Mouse (Mus musculus): Measurements from ENCODE around the gene Wdr24. TPM values are rescaled to one million over a fixed set of nuclear protein-coding genes. Genes with fewer than 3 reads are reported as not detected.

Wdr24 gene
- polyA plus RNA-seq, 1 experiment from 2014 or later = 45.9 TPM

Other genes starting within 250 kb of the Wdr24 start
- gene Lmf1, start 244.5 kb upstream of the Wdr24 start, polyA plus RNA-seq (2017; shearing (Covaris generic)) = 25.6 TPM
- gene Gng13, start 106.5 kb upstream of the Wdr24 start, polyA plus RNA-seq (2017; shearing (Covaris generic)) = not detected
- 6.7 TPM for gene Chtf18, start 96.2 kb upstream of the Wdr24 start, polyA plus RNA-seq (2017; shearing (Covaris generic))
- 19.7 TPM for gene Rpusd1, start 96.0 kb upstream of the Wdr24 start, polyA plus RNA-seq (2017; shearing (Covaris generic))
- 0.17 TPM for gene Mslnl, start 87.6 kb upstream of the Wdr24 start, polyA plus RNA-seq (2017; shearing (Covaris generic))
- gene Msln, start 69.2 kb upstream of the Wdr24 start, polyA plus RNA-seq (2017; shearing (Covaris generic)) = not detected
- 28.0 TPM for gene Narfl, start 49.9 kb upstream of the Wdr24 start, polyA plus RNA-seq (2017; shearing (Covaris generic))
- 38.4 TPM for gene Haghl, start 38.0 kb upstream of the Wdr24 start, polyA plus RNA-seq (2017; shearing (Covaris generic))
- 0.83 TPM for gene Ccdc78, start 37.0 kb upstream of the Wdr24 start, polyA plus RNA-seq (2017; shearing (Covaris generic))
- 245 TPM for gene Fam173a, start 30.7 kb upstream of the Wdr24 start, polyA plus RNA-seq (2017; shearing (Covaris generic))
- gene AC134908.4, start 28.0 kb upstream of the Wdr24 start, polyA plus RNA-seq (2017; shearing (Covaris generic)) = not detected
- gene Metrn, start 26.5 kb upstream of the Wdr24 start, polyA plus RNA-seq (2017; shearing (Covaris generic)) = 9.6 TPM
- gene Fbxl16, start 14.5 kb upstream of the Wdr24 start, polyA plus RNA-seq (2017; shearing (Covaris generic)) = not detected
- 42.2 TPM for gene Jmjd8, start 5.2 kb downstream of the Wdr24 start, polyA plus RNA-seq (2017; shearing (Covaris generic))
- 91.2 TPM for gene Stub1, start 9.8 kb downstream of the Wdr24 start, polyA plus RNA-seq (2017; shearing (Covaris generic))
- gene Rhbdl1, start 13.7 kb downstream of the Wdr24 start, polyA plus RNA-seq (2017; shearing (Covaris generic)) = 0.57 TPM
- gene Gm20683, start 18.1 kb downstream of the Wdr24 start, polyA plus RNA-seq (2017; shearing (Covaris generic)) = 0.75 TPM
- gene Rhot2, start 21.2 kb downstream of the Wdr24 start, polyA plus RNA-seq (2017; shearing (Covaris generic)) = 50.2 TPM
- gene Wdr90, start 37.9 kb downstream of the Wdr24 start, polyA plus RNA-seq (2017; shearing (Covaris generic)) = 7.3 TPM
- gene Mcrip2, start 45.1 kb downstream of the Wdr24 start, polyA plus RNA-seq (2017; shearing (Covaris generic)) = 5.7 TPM
- gene Mettl26, start 51.4 kb downstream of the Wdr24 start, polyA plus RNA-seq (2017; shearing (Covaris generic)) = 95.5 TPM
- 1.0 TPM for gene Wfikkn1, start 57.2 kb downstream of the Wdr24 start, polyA plus RNA-seq (2017; shearing (Covaris generic))
- 5.1 TPM for gene Rab40c, start 96.1 kb downstream of the Wdr24 start, polyA plus RNA-seq (2017; shearing (Covaris generic))
- gene Pigq, start 121.3 kb downstream of the Wdr24 start, polyA plus RNA-seq (2017; shearing (Covaris generic)) = 71.1 TPM
- not detected for gene Nhlrc4, start 121.3 kb downstream of the Wdr24 start, polyA plus RNA-seq (2017; shearing (Covaris generic))
- not detected for gene A930017K11Rik, start 128.9 kb downstream of the Wdr24 start, polyA plus RNA-seq (2017; shearing (Covaris generic))
- 22.0 TPM for gene Capn15, start 162.2 kb downstream of the Wdr24 start, polyA plus RNA-seq (2017; shearing (Covaris generic))
- gene Rab11fip3, start 245.9 kb downstream of the Wdr24 start, polyA plus RNA-seq (2017; shearing (Covaris generic)) = 2.0 TPM